Mouse (Mus musculus) regulatory T cell (primary cell): Measurements from ENCODE around the gene Cul4b.
"Not testable (repeated sequence)": the region's sequence is repeated elsewhere in the genome, so short reads cannot be mapped to it uniquely, and the experiment has no call there.

Experiments
- in situ Hi-C: fragments of 300-600 bp; cut with MboI, MseI; formaldehyde crosslinking; loops from one replicate; pipeline ENCODE4 v1.15.1; 2025; ENCODE audit warnings: high pct_unique_total_duplicates

The Cul4b gene

DNA sequence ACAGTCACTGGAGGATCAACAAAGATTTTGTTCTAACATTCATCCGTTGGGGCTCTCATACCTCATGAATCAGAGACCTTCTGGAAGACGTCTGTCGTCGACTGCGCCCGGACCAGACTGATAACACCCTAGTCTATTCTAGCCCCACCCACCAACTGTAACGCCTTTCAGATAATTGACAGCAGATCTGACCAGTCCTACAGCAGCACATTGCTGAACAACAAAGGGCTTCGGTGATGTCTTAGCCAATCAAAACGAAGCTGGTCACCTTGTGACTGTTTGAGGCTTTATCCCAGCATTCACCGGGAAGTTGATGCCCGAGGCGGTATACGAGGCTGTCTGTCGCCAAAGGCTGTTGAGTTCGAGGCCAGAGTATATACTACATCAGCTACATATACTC, at the start of gene Cul4b:
Cul4b (minus strand) TSS at position 119 of the 400 bp plus-strand sequence.
- in situ Hi-C loops: no loop called here

DNA sequence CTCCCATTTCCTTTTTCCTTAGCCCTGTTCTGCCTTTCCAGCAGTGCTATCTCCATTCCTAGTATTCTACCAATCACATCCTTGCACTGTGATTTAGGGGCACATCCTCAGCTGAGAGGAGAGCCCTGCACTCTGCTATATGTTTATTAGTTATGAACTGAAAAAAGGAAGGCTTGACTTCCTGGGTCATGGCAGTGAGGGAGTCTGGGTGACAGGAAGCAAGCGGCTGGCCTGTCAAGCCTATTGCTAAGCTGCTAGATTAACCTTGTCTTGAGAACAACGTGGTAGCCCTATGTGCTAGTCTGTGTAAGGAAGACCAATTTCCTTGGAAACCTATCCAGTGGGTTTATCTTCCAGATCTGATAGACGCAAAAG, 25.0 kb upstream of the Cul4b start:
- in situ Hi-C loops: no loop called here

DNA sequence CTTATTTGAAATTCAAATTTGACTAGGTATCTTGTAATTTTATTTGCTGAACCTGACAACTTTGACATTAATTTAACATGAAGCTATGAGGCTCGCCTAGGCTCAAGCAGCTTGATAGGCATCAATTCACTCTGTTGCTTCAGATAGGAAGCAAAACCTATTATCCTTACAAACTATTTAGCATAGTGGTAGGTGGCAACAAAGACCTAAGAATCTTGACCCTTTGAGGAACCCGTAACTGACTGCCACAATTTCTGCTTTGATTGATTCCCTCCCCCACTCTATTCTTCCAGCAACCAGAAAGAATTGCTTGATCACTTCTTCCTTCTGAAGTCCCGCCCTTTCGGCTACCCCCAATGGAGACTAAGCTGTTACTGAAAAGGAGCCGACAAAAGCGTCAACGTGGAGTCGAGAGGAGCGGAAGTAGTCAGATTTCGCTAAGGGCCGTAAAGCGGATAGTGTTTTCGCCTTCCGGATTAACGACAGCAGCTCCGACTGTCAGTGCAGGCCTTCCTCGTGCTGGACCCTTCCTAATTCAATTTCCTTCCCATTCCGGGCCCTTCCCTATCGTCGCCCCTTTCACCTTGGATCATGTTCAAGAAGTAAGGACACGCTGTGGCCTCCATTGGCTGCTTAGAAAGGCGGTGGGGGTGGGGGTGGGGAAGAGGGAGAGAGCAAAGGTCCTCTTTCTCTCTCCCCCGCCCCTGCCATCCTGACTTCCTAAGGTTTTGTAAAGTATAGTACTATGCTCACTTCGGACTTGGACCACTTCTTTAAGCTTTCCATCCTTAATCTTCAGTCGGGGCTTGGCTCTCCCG, 24.4 kb upstream of the Cul4b start, which contains the start of gene Mcts1:
Mcts1 (plus strand) TSS at position 402 of the 818 bp plus-strand sequence.
- in situ Hi-C loops: no loop called here

DNA sequence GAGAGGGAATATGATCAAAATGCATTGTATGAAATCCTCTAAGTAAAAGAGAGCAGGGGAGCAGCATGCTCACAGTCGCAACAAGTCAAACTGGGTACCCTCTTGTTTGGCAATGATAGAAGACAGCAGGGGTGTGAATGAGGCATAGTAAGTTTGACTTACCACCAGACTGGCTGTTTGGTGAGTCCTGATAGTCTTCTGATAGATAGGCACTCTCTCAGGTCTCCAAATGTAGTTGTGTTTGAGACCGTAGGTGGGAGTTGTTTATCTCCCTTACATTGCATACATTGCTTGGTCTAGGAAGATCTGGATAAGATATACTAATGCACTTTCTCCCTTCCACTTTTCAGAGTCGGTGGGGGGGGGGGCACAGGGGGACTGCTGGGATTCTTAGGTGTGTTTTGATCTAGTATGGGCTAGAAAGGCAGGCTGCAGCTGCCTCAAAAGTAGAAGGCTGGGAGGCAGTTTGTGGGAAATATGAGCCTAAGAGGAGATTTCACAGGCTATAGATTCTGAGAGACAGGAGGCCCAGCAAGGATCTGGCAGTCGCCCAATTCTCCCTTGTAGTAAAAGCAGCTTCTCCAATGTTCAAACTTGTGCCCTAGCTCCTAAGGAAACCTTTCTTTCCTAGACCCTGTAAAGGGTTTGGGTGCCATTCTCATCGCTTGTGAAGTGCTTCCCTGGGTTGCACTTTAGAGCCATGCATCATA, 17.3 kb upstream of the Cul4b start:
- in situ Hi-C loops: no loop called here

DNA sequence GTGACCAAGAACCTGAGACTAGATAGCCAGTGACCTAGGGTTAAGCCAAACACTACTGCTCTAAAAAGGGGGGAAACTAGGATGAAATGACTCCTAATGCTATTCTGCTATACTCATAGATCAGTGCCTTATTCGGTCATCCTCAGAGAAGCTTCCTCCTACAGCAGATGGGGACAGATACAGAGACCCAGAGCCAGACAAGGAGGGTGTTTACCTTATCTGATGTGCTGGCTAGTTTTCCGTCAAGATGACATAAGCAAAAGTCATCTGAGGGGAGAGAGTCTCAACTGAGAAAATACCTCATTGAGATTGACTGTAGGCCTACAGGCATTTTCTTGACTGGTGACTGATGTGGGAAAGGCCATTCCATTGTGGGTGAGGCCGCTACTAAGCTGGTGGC, 15.8 kb upstream of the Cul4b start:
- in situ Hi-C loops: no loop called here

DNA sequence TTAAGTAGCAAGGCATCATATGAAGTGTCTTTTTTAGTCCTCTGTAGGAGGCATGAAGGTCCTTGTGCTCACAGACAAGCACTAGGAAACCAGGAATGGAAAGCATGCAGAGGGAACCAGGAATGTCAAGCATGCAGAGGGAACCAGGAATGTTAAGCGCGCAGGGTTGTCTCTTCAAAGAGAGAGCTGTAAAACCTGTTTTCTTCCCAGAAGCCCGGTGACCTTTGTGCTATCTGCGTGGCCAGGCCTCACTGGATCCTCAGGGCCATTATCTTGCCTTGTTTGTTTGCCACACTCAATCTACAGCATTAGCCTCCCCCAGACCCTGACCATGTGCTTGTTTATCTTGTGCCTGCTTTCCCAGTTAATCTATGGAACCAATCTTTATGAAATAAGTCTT, 13.8 kb upstream of the Cul4b start:
- in situ Hi-C loops: no loop called here

DNA sequence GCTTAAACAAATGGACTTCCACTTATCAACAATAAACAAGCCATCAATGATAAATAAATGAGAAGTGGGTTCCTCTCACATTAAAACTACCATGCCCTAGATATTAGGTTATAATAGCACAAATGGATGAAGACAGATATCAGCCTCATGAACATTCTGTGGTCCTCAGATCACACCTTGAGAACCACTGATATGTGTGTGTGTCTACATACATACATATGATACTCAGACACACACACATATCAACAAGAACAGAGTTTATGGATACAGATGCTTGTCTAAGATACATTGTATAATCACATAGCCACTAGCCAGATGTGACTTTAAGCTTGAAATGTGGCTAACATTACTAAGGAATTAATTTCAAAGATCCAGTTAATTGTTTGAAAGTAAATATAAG, 7.3 kb upstream of the Cul4b start:
- in situ Hi-C loops: no loop called here

DNA sequence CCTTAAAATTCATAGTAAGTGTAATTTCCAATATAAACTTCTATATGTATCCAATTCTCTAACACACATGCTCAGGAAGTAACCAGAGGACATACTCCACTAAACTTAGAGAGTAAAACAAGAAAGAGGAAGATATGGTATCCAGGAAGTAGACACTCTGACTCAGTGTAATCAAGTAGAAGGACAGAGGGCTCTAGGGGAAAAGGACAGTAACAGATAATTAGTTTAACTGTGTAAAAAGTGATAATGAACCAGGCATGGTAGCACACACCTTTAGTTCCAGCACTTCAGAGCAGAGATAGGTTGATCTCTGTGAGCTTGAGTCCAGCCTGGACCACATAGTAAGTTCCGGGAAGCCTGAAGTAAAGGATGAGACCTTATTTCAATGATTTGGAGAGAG, 5.1 kb upstream of the Cul4b start:
- in situ Hi-C loops: no loop called here

DNA sequence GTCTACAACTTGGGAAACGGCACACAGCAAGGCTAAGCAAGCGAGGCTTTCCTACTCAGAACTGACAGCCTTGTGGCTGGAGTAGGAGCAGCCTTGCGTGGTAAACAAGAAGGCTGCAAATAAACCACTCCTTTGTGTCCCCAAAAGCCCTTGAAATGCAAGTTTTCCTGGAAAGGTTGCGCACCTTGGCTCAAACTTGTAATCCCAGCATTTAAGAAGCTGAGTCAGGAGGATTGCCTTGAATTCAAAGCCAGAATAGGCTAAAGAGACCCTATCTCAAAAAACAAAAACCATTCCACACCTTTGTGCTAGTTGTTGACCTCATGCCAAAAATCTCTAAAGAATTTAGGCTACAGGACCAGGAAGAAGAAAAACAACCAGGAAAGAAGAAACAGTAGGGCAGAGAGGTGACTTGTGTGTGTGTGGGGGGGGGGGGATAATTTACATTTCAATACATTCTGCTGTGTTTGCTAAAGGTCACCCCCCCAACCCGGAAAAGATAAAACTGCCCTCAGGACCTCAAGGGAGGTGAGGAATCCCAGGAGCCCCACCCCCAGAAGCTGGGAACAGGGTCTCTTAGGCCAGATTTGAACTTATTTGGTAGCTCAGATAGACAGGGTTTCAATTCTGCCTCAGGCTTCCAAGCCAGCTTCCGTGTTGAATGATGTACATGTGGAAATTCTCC, 9.3 kb downstream of the Cul4b start:
- in situ Hi-C loops: no loop called here

DNA sequence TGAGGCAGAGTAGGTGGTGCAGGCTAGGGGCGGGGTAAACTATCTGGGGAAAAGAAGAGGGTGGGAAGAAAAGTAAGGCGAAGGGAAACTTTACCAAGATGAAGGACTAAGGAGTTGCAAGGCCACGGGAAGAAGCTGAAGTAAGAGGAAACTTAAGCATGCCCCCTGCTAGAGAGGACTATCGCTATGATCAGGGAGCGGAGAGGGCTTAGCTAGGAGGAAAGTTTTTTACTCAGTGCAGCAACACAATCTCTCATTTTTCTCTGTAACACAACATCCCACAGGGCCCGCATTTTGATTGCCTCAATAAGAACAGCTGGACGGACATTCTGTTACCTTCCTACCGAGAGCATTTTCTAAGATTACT, 10.8 kb downstream of the Cul4b start:
- in situ Hi-C loops: no loop called here

DNA sequence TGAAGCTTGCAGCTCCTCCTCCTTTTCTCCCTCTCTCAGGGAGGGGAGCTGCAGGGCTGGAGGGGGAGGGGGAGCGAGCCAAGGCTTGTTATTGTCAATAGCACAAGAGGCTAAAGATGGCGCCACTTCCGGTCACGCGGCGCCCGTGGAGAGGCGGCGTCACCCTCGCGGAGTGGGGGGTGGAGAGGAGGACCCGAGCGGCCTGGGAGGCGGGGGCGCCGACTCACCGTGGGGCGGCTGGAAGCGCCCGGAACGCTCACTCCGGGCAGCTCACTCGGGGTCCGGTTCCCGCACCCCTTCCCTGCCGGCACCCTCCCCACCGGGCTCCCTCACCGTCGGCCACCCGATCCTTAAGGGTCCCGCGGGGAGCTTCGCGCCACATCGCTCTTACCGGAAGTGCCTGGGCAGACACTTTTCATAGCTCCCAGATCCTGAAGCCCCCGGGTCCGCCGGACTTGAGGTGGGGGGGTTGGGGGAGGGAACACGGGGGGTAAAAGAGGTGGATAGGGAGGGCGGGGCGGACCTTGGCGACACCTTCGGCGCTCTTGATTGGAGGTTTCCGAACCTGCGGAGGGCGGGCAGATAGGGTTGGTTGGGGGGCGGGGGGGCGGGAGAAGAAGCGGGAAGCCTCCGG, 11.3 kb downstream of the Cul4b start:
- in situ Hi-C loops: no loop called here

DNA sequence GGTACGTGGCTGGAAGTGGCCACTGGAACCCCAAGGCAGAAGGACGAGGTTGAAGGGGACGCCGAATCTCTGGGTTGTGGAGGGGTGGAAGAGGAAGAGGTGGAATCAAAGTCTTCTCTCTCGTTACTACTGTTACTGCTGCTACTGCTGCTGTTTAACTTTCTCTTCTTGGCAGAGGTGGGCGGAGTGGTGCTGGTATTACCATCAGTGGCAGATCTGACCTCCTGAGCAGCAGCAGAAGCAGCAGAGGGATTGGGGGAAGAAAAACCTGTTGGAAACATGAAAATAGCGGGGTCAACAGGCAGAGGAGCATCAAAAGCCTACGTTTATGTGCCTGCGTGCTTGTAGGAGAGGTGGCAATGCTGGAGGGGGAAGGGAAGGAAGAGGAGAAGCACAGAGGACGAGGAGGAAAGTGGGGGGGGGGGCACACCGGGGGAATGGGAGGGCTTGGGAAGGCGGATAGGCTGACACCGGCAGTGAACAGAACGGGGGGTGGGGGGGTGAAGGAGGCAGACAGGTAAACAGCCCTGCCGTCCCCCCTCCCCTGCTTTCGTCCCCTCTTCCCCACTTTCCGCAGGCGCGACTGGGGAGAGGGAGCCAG, 12.0 kb downstream of the Cul4b start:
- in situ Hi-C loops: no loop called here

DNA sequence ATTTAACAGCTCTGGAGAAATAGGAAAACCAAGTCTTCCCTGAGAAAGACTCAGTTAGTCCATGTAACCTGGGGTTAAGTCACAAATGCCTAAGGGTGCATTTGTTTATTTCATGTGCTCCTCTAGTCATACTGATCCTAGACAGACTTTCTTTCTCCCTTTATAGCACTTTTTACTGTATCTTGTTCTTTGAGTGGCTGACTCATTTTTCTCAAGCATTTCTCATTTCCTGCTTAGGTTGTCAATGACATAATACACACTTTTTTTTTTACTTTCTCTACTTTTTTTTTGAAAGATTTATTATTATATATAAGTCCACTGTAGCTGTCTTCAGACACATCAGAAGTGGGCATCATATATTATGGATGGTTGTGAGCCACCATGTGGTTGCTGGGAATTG, 22.7 kb downstream of the Cul4b start:
- in situ Hi-C loops: loop anchor here (10.0 kb wide), 1 partner anchor 1768 kb away; no protein-coding TSS in a partner anchor

DNA sequence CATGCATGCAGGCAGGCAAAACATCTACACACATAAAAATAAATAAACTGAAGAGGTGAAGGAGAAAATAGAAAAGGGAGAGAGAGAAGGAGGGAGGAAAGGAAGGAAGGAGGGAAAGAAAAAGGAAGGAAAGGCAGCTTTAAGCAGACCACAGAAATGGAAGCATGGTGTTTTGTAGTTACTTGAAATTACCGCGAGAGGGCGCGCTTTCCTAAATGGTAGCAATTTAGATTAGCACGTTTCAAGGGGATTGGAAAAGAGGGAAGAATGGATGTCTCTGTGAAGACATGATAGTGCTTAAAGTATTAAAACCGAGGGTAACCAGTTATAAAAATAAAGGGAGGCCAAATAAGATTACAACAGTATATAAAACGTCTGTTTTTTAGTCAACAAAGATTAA, 61.4 kb downstream of the Cul4b start:
- in situ Hi-C loops: no loop called here

DNA sequence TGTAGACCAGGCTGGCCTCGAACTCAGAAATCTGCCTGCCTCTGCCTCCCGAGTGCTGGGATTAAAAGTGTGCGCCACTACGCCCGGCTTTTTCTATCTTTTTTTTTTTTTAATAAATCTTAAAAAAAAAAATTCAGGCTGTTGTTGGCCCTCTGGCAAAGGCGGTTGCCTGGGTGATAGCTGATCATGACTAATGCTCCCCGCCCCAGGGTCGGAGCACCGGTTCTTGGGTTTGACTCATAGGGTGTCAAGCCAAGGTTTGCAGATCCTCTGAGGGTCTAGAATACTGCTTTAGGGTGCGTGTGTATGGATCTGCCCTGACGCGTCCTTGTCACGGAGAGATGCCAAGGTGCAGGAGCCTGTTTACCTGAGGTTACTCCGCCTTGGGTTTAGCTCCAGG, 71.2 kb downstream of the Cul4b start:
- in situ Hi-C loops: no loop called here

DNA sequence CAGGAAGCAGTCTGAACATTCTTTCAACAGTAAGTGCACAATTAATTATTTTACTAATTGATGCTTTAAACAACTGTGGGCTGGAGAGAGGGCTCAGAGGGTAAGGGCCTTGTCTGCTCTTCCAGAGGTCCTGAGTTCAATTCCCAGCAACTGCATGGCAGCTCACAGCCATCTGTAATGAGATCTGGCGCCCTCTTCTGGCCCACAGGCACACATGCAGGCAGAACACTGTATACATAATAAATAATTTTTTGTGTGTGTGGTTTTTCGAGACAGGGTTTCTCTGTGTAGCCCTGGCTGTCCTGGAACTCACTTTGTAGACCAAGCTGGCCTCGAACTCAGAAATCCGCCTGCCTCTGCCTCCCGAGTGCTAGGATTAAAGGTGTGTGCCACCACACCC, 73.8 kb downstream of the Cul4b start:
- in situ Hi-C loops: not testable (repeated sequence)

DNA sequence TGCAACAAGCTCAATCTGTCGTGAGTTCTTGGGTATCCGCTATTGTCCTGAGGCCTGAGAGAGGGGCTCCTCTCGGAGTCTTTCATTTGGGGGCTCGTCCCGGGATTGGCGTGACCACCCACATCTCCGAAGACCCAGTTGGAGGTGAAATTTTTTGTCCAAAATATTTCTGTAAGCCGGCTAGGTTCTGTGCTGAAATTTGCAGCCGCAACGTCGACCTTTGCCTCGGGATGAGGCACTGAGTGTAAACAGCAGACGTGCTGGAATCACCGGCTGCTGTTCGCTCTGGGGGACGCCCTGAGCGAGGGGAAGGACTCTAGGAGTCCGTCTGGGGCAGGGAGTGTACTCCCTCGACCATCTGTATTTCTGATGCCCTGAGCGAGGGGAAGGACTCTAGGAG, 90.5 kb downstream of the Cul4b start:
- in situ Hi-C loops: not testable (repeated sequence)
